Mouse (Mus musculus) limb, embryonic 12.5 days (tissue): ENCODE measurements at regions not wholly inside any gene's neighbourhood (a gene's known extent, or its start where the extent isn't known, plus 50 kb on each side); places are given as distances from the start of the nearest gene placed in this dataset.

ENCODE experiments used
- ATAC-seq: fragments of 200-750 bp; cut with Nextera tagmentation; 2 replicates; pipeline ENCODE4 v1.8.0; 2017; ENCODE audit warnings: low read depth, moderate TSS enrichment; ENCODE audit not compliant: insufficient number of reproducible peaks, insufficient read depth, low FRiP score, low TSS enrichment
- H3K27ac ChIP-seq: fragments of 300-500 bp; sonication (generic); 2 replicates; pipeline ENCODE4 v1.5.1; 2016; ENCODE audit warnings: mild to moderate bottlenecking, moderate library complexity
- H3K27me3 ChIP-seq: fragments of 300-500 bp; sonication (generic); 2 replicates; pipeline ENCODE4 v1.6.1; 2016; ENCODE audit warnings: mild to moderate bottlenecking, moderate library complexity
- H3K36me3 ChIP-seq: fragments of 300-500 bp; sonication (generic); 2 replicates; pipeline ENCODE4 v1.6.1; 2016; ENCODE audit warnings: mild to moderate bottlenecking, moderate library complexity
- H3K4me1 ChIP-seq: fragments of 300-500 bp; sonication (generic); replicated peaks from 2 replicates; pipeline ENCODE4 v1.6.1; 2016
- H3K4me2 ChIP-seq: fragments of 300-500 bp; sonication (generic); 2 replicates; pipeline ENCODE4 v1.6.1; 2016; ENCODE audit warnings: mild to moderate bottlenecking, moderate library complexity
- H3K4me3 ChIP-seq: fragments of 300-500 bp; sonication (generic); replicated peaks from 2 replicates; pipeline ENCODE4 v1.5.1; 2016; ENCODE audit warnings: mild to moderate bottlenecking
- H3K9ac ChIP-seq: fragments of 300-500 bp; sonication (generic); replicated peaks from 2 replicates; pipeline ENCODE4 v1.6.1; 2016; ENCODE audit warnings: mild to moderate bottlenecking, moderate library complexity
- H3K9me3 ChIP-seq: fragments of 300-500 bp; sonication (generic); 2 replicates; pipeline ENCODE4 v1.6.1; 2016; ENCODE audit warnings: mild to moderate bottlenecking, moderate library complexity
- WGBS: fragments of 180-500 bp; shearing (Covaris S2); methylation state at CpG from one replicate; pipeline ENCODE4 v1.1.7; 2016; 5-methylcytosine and 5-hydroxymethylcytosine counted together

DNA sequence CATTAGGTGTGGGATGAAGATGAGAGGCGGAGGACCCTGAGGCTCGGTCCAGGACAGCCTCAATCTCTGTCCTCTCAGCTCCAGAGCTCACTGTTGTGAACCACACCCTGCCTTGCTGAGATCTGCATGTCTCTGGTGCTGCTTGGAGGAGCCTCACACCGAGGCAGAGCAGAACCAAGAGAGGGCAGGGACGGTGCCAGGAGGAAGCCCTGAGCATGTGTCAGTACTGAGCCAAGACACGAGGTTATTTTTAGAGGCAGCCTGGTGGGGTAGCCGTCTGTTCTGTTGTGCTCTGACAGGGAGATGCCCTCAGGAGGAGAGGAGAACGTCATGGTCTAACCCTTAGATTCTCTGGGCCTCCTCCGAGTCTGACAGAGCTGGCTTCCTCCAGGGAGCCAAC, 50.3 kb upstream of the Tle3 start:
- Histone ChIP-seq H3K4me1 (peaks cover 47% of the 10 kb centered on the region), H3K9ac (no peak overlapping the region), H3K27me3 (peaks cover 59% of the 10 kb centered on the region), H3K4me2 (no peak overlapping the region), H3K36me3 (no peaks in the 10 kb centered on the region), H3K27ac (no peak overlapping the region), H3K4me3 (no peak overlapping the region), H3K9me3 (no peaks in the 10 kb centered on the region)
- WGBS, result 60% methylated on average over 8 of the region's 8 CpGs
- no peak for ATAC-seq

DNA sequence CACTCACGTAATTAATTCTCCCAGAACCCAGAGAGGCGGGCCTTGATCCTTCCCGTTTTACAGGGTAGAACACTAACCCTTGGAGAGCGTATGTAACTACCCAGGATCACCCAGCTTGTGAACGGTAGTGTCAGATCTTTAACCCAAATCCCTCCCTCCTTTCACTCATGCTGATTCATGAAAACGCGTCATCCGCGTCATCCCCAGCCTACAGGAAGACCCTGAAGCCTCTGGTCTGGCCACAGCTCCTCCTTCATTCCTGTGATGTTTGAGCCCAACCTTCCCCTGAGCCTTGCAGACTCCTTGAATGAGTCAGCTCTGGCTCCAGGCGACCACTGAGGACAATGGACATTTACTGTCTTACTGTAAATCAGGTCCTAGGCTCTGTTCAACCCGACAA, 49.8 kb upstream of the Tle3 start:
- H3K27me3 ChIP-seq, result peaks cover 63% of the 10 kb centered on the region

More for the DNA sequence above, 49.8 kb upstream of the Tle3 start:
- Histone ChIP-seq H3K4me2 (no peak overlapping the region), H3K4me3 (no peak overlapping the region), H3K9me3 (no peaks in the 10 kb centered on the region), H3K27ac (no peak overlapping the region), H3K9ac (no peak overlapping the region), H3K36me3 (no peaks in the 10 kb centered on the region), H3K4me1 (peaks cover 42% of the 10 kb centered on the region)
- ATAC-seq, result no peak
- 61% methylated on average over 11 of the region's 11 CpGs for WGBS
